Mouse (Mus musculus) liver, adult 2 months (tissue): Measurements from ENCODE around the gene Fsd1.

Experiments used
- CTCF ChIP-seq: fragments of 200-500 bp; IDR thresholded peaks from 2 replicates; pipeline ENCODE4 v1.5.1; 2011; ENCODE audit warnings: low read depth, low read length, control low read depth
- POLR2A ChIP-seq: fragments of 200-500 bp; IDR thresholded peaks from 2 replicates; pipeline ENCODE4 v1.6.1; 2011; ENCODE audit warnings: low read length, control low read depth; ENCODE audit not compliant: insufficient read depth; ENCODE audit errors: extremely low read depth

DNA sequence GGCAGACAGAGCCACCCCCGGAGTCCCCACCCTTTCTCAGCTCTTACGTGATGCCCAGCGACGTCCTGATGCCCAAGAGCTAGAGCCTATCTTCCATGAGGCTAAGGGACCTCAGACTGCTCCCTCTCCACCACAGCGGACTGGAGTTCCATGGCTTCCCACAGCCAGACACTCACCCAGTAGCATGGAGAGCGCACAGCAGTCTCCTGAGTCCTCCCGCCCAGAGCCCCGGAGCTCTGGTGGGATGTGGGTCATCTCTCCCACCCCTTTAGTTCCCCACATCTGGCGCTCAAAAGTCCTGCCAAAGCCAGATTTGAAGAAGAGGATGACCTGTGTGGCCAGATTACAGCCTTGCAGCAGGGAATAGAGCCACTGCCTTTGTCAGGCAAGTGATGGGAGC is 35.7 kb upstream of the Fsd1 start:
- no peak for TF ChIP-seq POLR2A
- TF ChIP-seq CTCF = no peak
